Mouse (Mus musculus): ENCODE data around the gene 4930442H23Rik. TPM values are rescaled to one million over a fixed set of nuclear protein-coding genes. Genes with fewer than 3 reads are reported as not detected.
"Not testable (repeated sequence)": the region's sequence is repeated elsewhere in the genome, so short reads cannot be mapped to it uniquely, and the experiment has no call there.

The 4930442H23Rik gene
- total and polyA plus RNA-seq, 2 experiments from 2014 or later: 0.26 TPM; not detected in 1

- H3K27me3 ChIP-seq (ENCODE audit: insufficient read depth, low read length): no peaks in the 10 kb centered on the region
- peak; percentile 100 for DNase-seq (ENCODE audit: low spot score)
- peak; percentile 97 for ATAC-seq
- H3K4me2 ChIP-seq (ENCODE audit: low read depth, low read length): peak within 1 kb of the TSS; percentile 66
- H3K9ac ChIP-seq (replicated peaks; ENCODE audit: low read length): peak within 1 kb of the TSS; percentile 69
- H3K4me1 ChIP-seq (ENCODE audit: insufficient read depth, low read length): no peaks in the 10 kb centered on the region
- 4% methylated on average over 51 of the region's 53 CpGs for WGBS
- H3K36me3 ChIP-seq (ENCODE audit: insufficient read depth, low read length): peaks cover 67% of the 10 kb centered on the region
- no peak; the same call in 1 of the 2 replicates for TF ChIP-seq CTCF (IDR thresholded peaks at IDR 0.05; ENCODE audit: low read depth)
- H3K27ac ChIP-seq: peak within 1 kb of the TSS; percentile 87
- no peaks in the 10 kb centered on the region for H3K9me3 ChIP-seq (ENCODE audit: low read length)
- peak within 1 kb of the TSS; percentile 63 for H3K4me3 ChIP-seq (ENCODE audit: low read length)
Measured at GRCm38 (mm10) chr10:81182336-81183333, 1.0 kb downstream of the 4930442H23Rik start, which contains the start of gene Dapk3. Gene Dapk3, plus strand, starts transcription at chr10:81183005.

- H3K4me3 ChIP-seq (ENCODE audit: low read length); ATAC-seq; H3K4me2 ChIP-seq (ENCODE audit: low read depth, low read length); H3K27me3 ChIP-seq (ENCODE audit: insufficient read depth, low read length); DNase-seq (ENCODE audit: low spot score); H3K9me3 ChIP-seq (ENCODE audit: low read length); H3K4me1 ChIP-seq (ENCODE audit: insufficient read depth, low read length); H3K27ac ChIP-seq; H3K9ac ChIP-seq (replicated peaks; ENCODE audit: low read length): not testable (repeated sequence)
- 75% methylated on average over 12 of the region's 12 CpGs for WGBS
- peaks cover 63% of the 10 kb centered on the region for H3K36me3 ChIP-seq (ENCODE audit: insufficient read depth, low read length)
Measured at GRCm38 (mm10) chr10:81181860-81182259, 1.8 kb downstream of the 4930442H23Rik start.

- no peaks in the 10 kb centered on the region for H3K4me1 ChIP-seq (ENCODE audit: insufficient read depth, low read length)
- H3K27me3 ChIP-seq (ENCODE audit: insufficient read depth, low read length): no peaks in the 10 kb centered on the region
- TF ChIP-seq CTCF (IDR thresholded peaks at IDR 0.05; ENCODE audit: low read depth): no peak
- DNase-seq (ENCODE audit: low spot score) (no peak), ATAC-seq (no peak)
- H3K4me3 ChIP-seq (ENCODE audit: low read length): no peak overlapping the region
- no peak overlapping the region for H3K4me2 ChIP-seq (ENCODE audit: low read depth, low read length)
- no peaks in the 10 kb centered on the region for H3K9me3 ChIP-seq (ENCODE audit: low read length)
- no peak overlapping the region for H3K27ac ChIP-seq
- peaks cover 62% of the 10 kb centered on the region for H3K36me3 ChIP-seq (ENCODE audit: insufficient read depth, low read length)
- H3K9ac ChIP-seq (replicated peaks; ENCODE audit: low read length): no peak overlapping the region
- 93% methylated on average over 13 of the region's 13 CpGs for WGBS
Measured at GRCm38 (mm10) chr10:81180946-81181345, 2.7 kb downstream of the 4930442H23Rik start.

- Histone ChIP-seq H3K27me3 (ENCODE audit: insufficient read depth, low read length) (no peaks in the 10 kb centered on the region), H3K36me3 (ENCODE audit: insufficient read depth, low read length) (peaks cover 54% of the 10 kb centered on the region), H3K4me2 (ENCODE audit: low read depth, low read length) (no peak overlapping the region), H3K9ac (replicated peaks; ENCODE audit: low read length) (no peak overlapping the region), H3K4me1 (ENCODE audit: insufficient read depth, low read length) (peaks cover 4% of the 10 kb centered on the region; the same call in 1 of the 2 replicates), H3K27ac (no peak overlapping the region), H3K9me3 (ENCODE audit: low read length) (no peaks in the 10 kb centered on the region), H3K4me3 (ENCODE audit: low read length) (no peak overlapping the region)
- peak; percentile 32 for TF ChIP-seq CTCF (IDR thresholded peaks at IDR 0.05; ENCODE audit: low read depth)
- WGBS: 91% methylated on average over 32 of the region's 32 CpGs
- ATAC-seq (no peak), DNase-seq (ENCODE audit: low spot score) (no peak)
Measured at GRCm38 (mm10) chr10:81179451-81180342, 4.0 kb downstream of the 4930442H23Rik start.

- no peak for ATAC-seq
- no peak for TF ChIP-seq CTCF (IDR thresholded peaks at IDR 0.05; ENCODE audit: low read depth)
- H3K27ac ChIP-seq: no peak overlapping the region
- H3K4me2 ChIP-seq (ENCODE audit: low read depth, low read length): no peak overlapping the region
- no peak overlapping the region for H3K4me3 ChIP-seq (ENCODE audit: low read length)
- no peaks in the 10 kb centered on the region for H3K27me3 ChIP-seq (ENCODE audit: insufficient read depth, low read length)
- no peak overlapping the region for H3K9ac ChIP-seq (replicated peaks; ENCODE audit: low read length)
- 91% methylated on average over 11 of the region's 11 CpGs for WGBS
- no peak for DNase-seq (ENCODE audit: low spot score)
- H3K4me1 ChIP-seq (ENCODE audit: insufficient read depth, low read length): peaks cover 4% of the 10 kb centered on the region; the same call in 1 of the 2 replicates
- no peaks in the 10 kb centered on the region for H3K9me3 ChIP-seq (ENCODE audit: low read length)
- peaks cover 49% of the 10 kb centered on the region for H3K36me3 ChIP-seq (ENCODE audit: insufficient read depth, low read length)
Measured at GRCm38 (mm10) chr10:81178927-81179326, 4.7 kb downstream of the 4930442H23Rik start.

- Histone ChIP-seq H3K9me3 (ENCODE audit: low read length) (no peaks in the 10 kb centered on the region), H3K4me1 (ENCODE audit: insufficient read depth, low read length) (peaks cover 4% of the 10 kb centered on the region; the same call in 1 of the 2 replicates), H3K27me3 (ENCODE audit: insufficient read depth, low read length) (no peaks in the 10 kb centered on the region), H3K9ac (replicated peaks; ENCODE audit: low read length) (peak overlapping the region; percentile 91), H3K4me2 (ENCODE audit: low read depth, low read length) (peak overlapping the region; percentile 83), H3K27ac (0 out of 2 replicates have a peak overlapping the region, but pooled peaks have one; percentile 96), H3K4me3 (ENCODE audit: low read length) (peak overlapping the region; percentile 93), H3K36me3 (ENCODE audit: insufficient read depth, low read length) (peaks cover 49% of the 10 kb centered on the region)
- DNase-seq (ENCODE audit: low spot score): no peak
- TF ChIP-seq CTCF (IDR thresholded peaks at IDR 0.05; ENCODE audit: low read depth): no peak
- WGBS: 66% methylated on average over 14 of the region's 14 CpGs
- ATAC-seq: no peak
Measured at GRCm38 (mm10) chr10:81177958-81178712, 5.5 kb downstream of the 4930442H23Rik start.
